In the genomic region with DNA sequence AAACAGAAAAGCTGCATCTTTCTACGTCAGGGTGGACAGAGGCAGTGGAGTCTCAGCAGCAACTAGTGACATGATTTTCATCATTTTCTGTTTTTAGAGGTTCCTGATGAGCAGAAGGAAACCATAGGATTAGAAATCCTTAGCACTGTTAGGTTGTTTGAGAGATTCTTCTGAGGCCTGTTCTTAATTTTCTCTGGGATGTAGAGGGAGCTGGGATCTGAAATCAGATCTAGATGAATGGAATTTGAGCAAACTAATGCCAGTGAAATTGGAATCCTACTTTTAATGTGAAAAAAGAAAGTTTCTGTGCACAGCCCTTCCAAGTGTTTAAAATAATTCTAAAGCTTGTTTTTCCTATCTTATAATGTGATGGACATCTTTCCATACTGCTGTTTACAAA, we compare ENCODE assay signal across 17 mouse cellular contexts. TPM values are rescaled to one million over a fixed set of nuclear protein-coding genes. Genes with fewer than 3 reads are reported as not detected.
A peak's percentile ranks its signal among the peaks of the same experiment; 100 is the strongest.
DNase-seq lines count a peak whose midpoint lies in the region; ATAC-seq and TF ChIP-seq lines count a peak whose summit lies in the region.
"Had no signal": no experiment of that assay in that cellular context is flagged by ENCODE, and none has a peak within 500 bp of the region (broad histone marks: within the 10 kb centered on the region; RNA-seq: fewer than 3 reads in every experiment).

No protein-coding gene starts in this region.

- WGBS in limb, embryonic 12.5 days: 63% methylated on average over 1 of the region's 1 CpGs
- WGBS in limb, embryonic 10.5 days: 83% methylated on average over 1 of the region's 1 CpGs
- 27% methylated on average over 1 of the region's 1 CpGs for WGBS in embryonic facial prominence, embryonic 13.5 days
- 44% methylated on average over 1 of the region's 1 CpGs for WGBS in limb, embryonic 13.5 days
- WGBS in liver, postnatal 0 days (ENCODE audit: insufficient replicate concordance): 68% methylated on average over 1 of the region's 1 CpGs

- no peaks in the 10 kb centered on the region for H3K4me1 ChIP-seq in limb, embryonic 12.5 days (replicated peaks)
- peaks cover 3% of the 10 kb centered on the region; the same call in 1 of the 2 replicates for H3K4me1 ChIP-seq in limb, embryonic 10.5 days
- H3K4me1 ChIP-seq in embryonic facial prominence, embryonic 13.5 days: peaks cover 5% of the 10 kb centered on the region; the same call in 1 of the 2 replicates
- H3K4me1 ChIP-seq in limb, embryonic 13.5 days: no peaks in the 10 kb centered on the region
- no peaks in the 10 kb centered on the region for H3K4me1 ChIP-seq in liver, postnatal 0 days (ENCODE audit: insufficient read depth)

- H3K36me3 ChIP-seq in limb, embryonic 12.5 days: no peaks in the 10 kb centered on the region
- H3K36me3 ChIP-seq in limb, embryonic 10.5 days: no peaks in the 10 kb centered on the region
- no peaks in the 10 kb centered on the region for H3K36me3 ChIP-seq in embryonic facial prominence, embryonic 13.5 days
- no peaks in the 10 kb centered on the region for H3K36me3 ChIP-seq in limb, embryonic 13.5 days
- H3K36me3 ChIP-seq in liver, postnatal 0 days (replicated peaks; ENCODE audit: insufficient read depth, low read length): no peaks in the 10 kb centered on the region
- H3K36me3 ChIP-seq: heart, embryonic 12.5 days had no signal

- H3K4me2 ChIP-seq in limb, embryonic 12.5 days: no peak overlapping the region
- no peak overlapping the region for H3K4me2 ChIP-seq in embryonic facial prominence, embryonic 13.5 days
- H3K4me2 ChIP-seq in limb, embryonic 13.5 days (replicated peaks): no peak overlapping the region
- H3K4me2 ChIP-seq in liver, postnatal 0 days (ENCODE audit: low read depth, low read length): no peak overlapping the region
- H3K4me2 ChIP-seq: heart, embryonic 12.5 days had no signal

- H3K4me3 ChIP-seq in limb, embryonic 12.5 days (replicated peaks): no peak overlapping the region
- no peak overlapping the region for H3K4me3 ChIP-seq in limb, embryonic 10.5 days
- no peak overlapping the region for H3K4me3 ChIP-seq in embryonic facial prominence, embryonic 13.5 days
- no peak overlapping the region for H3K4me3 ChIP-seq in limb, embryonic 13.5 days
- no peak overlapping the region for H3K4me3 ChIP-seq in liver, postnatal 0 days (ENCODE audit: low read depth, low read length)
- H3K4me3 ChIP-seq: heart, embryonic 12.5 days had no signal

- H3K9me3 ChIP-seq in limb, embryonic 12.5 days: no peaks in the 10 kb centered on the region
- no peaks in the 10 kb centered on the region for H3K9me3 ChIP-seq in limb, embryonic 10.5 days (replicated peaks)
- no peaks in the 10 kb centered on the region for H3K9me3 ChIP-seq in embryonic facial prominence, embryonic 13.5 days
- no peaks in the 10 kb centered on the region for H3K9me3 ChIP-seq in limb, embryonic 13.5 days
- H3K9me3 ChIP-seq in liver, postnatal 0 days (ENCODE audit: low read length): no peaks in the 10 kb centered on the region
- H3K9me3 ChIP-seq: heart, embryonic 12.5 days had no signal

- no peak for TF ChIP-seq EP300 in liver, postnatal 0 days (IDR thresholded peaks at IDR 0.05; ENCODE audit: low read depth)

- no peaks in the 10 kb centered on the region for H3K27me3 ChIP-seq in limb, embryonic 12.5 days
- no peaks in the 10 kb centered on the region for H3K27me3 ChIP-seq in limb, embryonic 10.5 days (ENCODE audit: low read depth, poor library complexity, severe bottlenecking)
- no peaks in the 10 kb centered on the region for H3K27me3 ChIP-seq in embryonic facial prominence, embryonic 13.5 days
- H3K27me3 ChIP-seq in limb, embryonic 13.5 days: no peaks in the 10 kb centered on the region
- no peaks in the 10 kb centered on the region for H3K27me3 ChIP-seq in liver, postnatal 0 days (ENCODE audit: insufficient read depth, low read length)
- H3K27me3 ChIP-seq: CH12.LX; heart, embryonic 12.5 days had no signal

- H3K27ac ChIP-seq in limb, embryonic 12.5 days: peak overlapping the region; percentile 37; the same call in 1 of the 2 replicates
- no peak overlapping the region for H3K27ac ChIP-seq in limb, embryonic 10.5 days
- peak overlapping the region; percentile 80 for H3K27ac ChIP-seq in embryonic facial prominence, embryonic 13.5 days
- H3K27ac ChIP-seq in limb, embryonic 13.5 days: 0 out of 2 replicates have a peak overlapping the region, but pooled peaks have one; percentile 39
- no peak overlapping the region for H3K27ac ChIP-seq in liver, postnatal 0 days (ENCODE audit: low read depth)

- no peak for TF ChIP-seq CTCF in liver, postnatal 0 days (IDR thresholded peaks at IDR 0.05; ENCODE audit: low read depth)

- H3K9ac ChIP-seq in limb, embryonic 12.5 days (replicated peaks): no peak overlapping the region
- no peak overlapping the region for H3K9ac ChIP-seq in embryonic facial prominence, embryonic 13.5 days
- no peak overlapping the region for H3K9ac ChIP-seq in limb, embryonic 13.5 days
- H3K9ac ChIP-seq in liver, postnatal 0 days (replicated peaks): no peak overlapping the region
- H3K9ac ChIP-seq: heart, embryonic 12.5 days had no signal

- ATAC-seq in limb, embryonic 12.5 days (ENCODE audit: insufficient number of reproducible peaks, insufficient read depth, low FRiP score, low TSS enrichment, low read depth): no peak
- no peak for ATAC-seq in embryonic facial prominence, embryonic 13.5 days (ENCODE audit: insufficient number of reproducible peaks, insufficient read depth, low FRiP score, low TSS enrichment, low read depth)
- ATAC-seq in limb, embryonic 13.5 days (ENCODE audit: low FRiP score, low read depth): no peak
- ATAC-seq in liver, postnatal 0 days: no peak
- ATAC-seq: forebrain, embryonic 14.5 days; hindbrain, embryonic 16.5 days; inflammation-experienced regulatory T-cells, adult 6 months; intestine, postnatal 0 days had no signal

- no peak for DNase-seq in limb, embryonic 10.5 days (ENCODE audit: low spot score)
- no peak for DNase-seq in liver, postnatal 0 days
- DNase-seq in gastrocnemius, adult 8-10 months (ENCODE audit: low spot score in 2 of 2): no peak
- DNase-seq in kidney, adult 9 months: no peak
- DNase-seq: adrenal gland, adult 2 months; adrenal gland, postnatal 36 days; embryo, embryonic 11 days; gastrocnemius, postnatal 25 days had no signal

RNA-seq across cellular contexts. Expression of gene Focad, which starts 55.0 kb away (rescaled TPM):
- 13.7 and 14.3 TPM in 2 replicates for polyA plus RNA-seq in limb, embryonic 12.5 days (2016; fragmentation: Nextera tagmentation; extraction: Ambion mirVana)
- 13.9 and 14.1 TPM in 2 replicates for polyA plus RNA-seq in limb, embryonic 10.5 days (2016; fragmentation: Nextera tagmentation; extraction: Ambion mirVana)
- polyA plus RNA-seq in embryonic facial prominence, embryonic 13.5 days (2015; fragmentation: Nextera tagmentation; extraction: Ambion mirVana): 16.0 and 16.1 TPM in 2 replicates
- 12.5 and 13.1 TPM in 2 replicates for polyA plus RNA-seq in limb, embryonic 13.5 days (2015; fragmentation: Nextera tagmentation; extraction: Ambion mirVana)
- 3.4 and 3.5 TPM in 2 replicates for polyA plus RNA-seq in liver, postnatal 0 days (2015; fragmentation: Nextera tagmentation; extraction: Ambion mirVana)
- 10 to 100 TPM; 10.0 to 14.7 (median 11.2) TPM for total RNA-seq in gastrocnemius, adult 8-10 months (2022)

Comparison
In these comparisons a context has a peak if more than half of its experiments do, and no peak if none do; other contexts are left out.
1. H3K27ac ChIP-seq: peak in limb, embryonic 12.5 days (single experiment), embryonic facial prominence, embryonic 13.5 days (single experiment) and limb, embryonic 13.5 days (single experiment); none in limb, embryonic 10.5 days (single experiment) and liver, postnatal 0 days (single experiment).